Mouse (Mus musculus) kidney, adult 2 months (tissue): ENCODE results near the gene Cfap100.

ENCODE experiments used
- CTCF ChIP-seq: fragments of 200-500 bp; conservative IDR thresholded peaks from 2 replicates; pipeline ENCODE4 v1.5.1; 2011; ENCODE audit warnings: low read depth, mild to moderate bottlenecking, control low read depth, low read length, moderate library complexity, mixed read lengths; ENCODE audit not compliant: insufficient read depth, insufficient read length
- POLR2A ChIP-seq: fragments of 200-500 bp; IDR thresholded peaks from one replicate; pipeline ENCODE4 v1.6.1; 2011; ENCODE audit warnings: low read depth, low read length, control low read depth

- no peak for TF ChIP-seq POLR2A
- TF ChIP-seq CTCF = no peak
These were observed 42.4 kb upstream of the Cfap100 start for GRCm38 (mm10) chr6:90470947-90471541.
